Mouse (Mus musculus) thymus, adult 2 months (tissue): ENCODE results near the gene Sned1. TPM values are rescaled to one million over a fixed set of nuclear protein-coding genes. Genes with fewer than 3 reads are reported as not detected.

Experiments used
- DNase-seq: peaks from one replicate; pipeline ENCODE4 v3.0.0; 2021
- H3K27ac ChIP-seq: fragments of 200-500 bp; 2 replicates; pipeline ENCODE4 v1.5.1; 2012; ENCODE audit warnings: low read length, control low read depth; ENCODE audit not compliant: control insufficient read depth, insufficient read depth
- H3K27me3 ChIP-seq: fragments of 200-500 bp; 2 replicates; pipeline ENCODE4 v1.6.1; 2012; ENCODE audit warnings: mild to moderate bottlenecking, low read length, moderate library complexity, mixed read lengths; ENCODE audit not compliant: control insufficient read depth, insufficient read depth
- H3K36me3 ChIP-seq: fragments of 200-500 bp; 2 replicates; pipeline ENCODE4 v1.6.1; 2012; ENCODE audit warnings: mild to moderate bottlenecking, low read length, moderate library complexity; ENCODE audit not compliant: control insufficient read depth, insufficient read depth
- H3K4me1 ChIP-seq: fragments of 200-500 bp; replicated peaks from 2 replicates; pipeline ENCODE4 v1.6.1; 2012; ENCODE audit warnings: low read length; ENCODE audit not compliant: control insufficient read depth, insufficient read depth
- H3K4me3 ChIP-seq: fragments of 200-500 bp; 2 replicates; pipeline ENCODE4 v1.5.1; 2012; ENCODE audit warnings: mild to moderate bottlenecking, low read length, control low read depth, moderate library complexity; ENCODE audit not compliant: control insufficient read depth, insufficient read depth
- CTCF ChIP-seq: fragments of 200-500 bp; IDR thresholded peaks from 2 replicates; pipeline ENCODE4 v1.5.1; 2012; ENCODE audit warnings: mild to moderate bottlenecking, control low read depth, low read length, moderate library complexity, borderline replicate concordance; ENCODE audit not compliant: control insufficient read depth, poor library complexity, insufficient read depth; ENCODE audit errors: extremely low read depth
- POLR2A ChIP-seq: fragments of 200-500 bp; IDR thresholded peaks from 2 replicates; pipeline ENCODE4 v1.6.1; 2012; ENCODE audit warnings: mild to moderate bottlenecking, low read length, control low read depth, moderate library complexity; ENCODE audit not compliant: control insufficient read depth, poor library complexity, insufficient read depth; ENCODE audit errors: extremely low read depth
- WGBS: fragments of 180-500 bp; shearing (Covaris S2); methylation state at CpG from one replicate; pipeline ENCODE4 v1.1.7; 2018; 5-methylcytosine and 5-hydroxymethylcytosine counted together
- polyA plus RNA-seq: library from polyadenylated mRNA; depleted of rRNA; stranded (reverse); fragments of >200 nt; gene quantifications from 2 replicates; pipeline ENCODE4 v1.2.3, GENCODE M21; 2012

Gene Sned1
- polyA plus RNA-seq, 1 experiment, result 3.8 TPM

DNA sequence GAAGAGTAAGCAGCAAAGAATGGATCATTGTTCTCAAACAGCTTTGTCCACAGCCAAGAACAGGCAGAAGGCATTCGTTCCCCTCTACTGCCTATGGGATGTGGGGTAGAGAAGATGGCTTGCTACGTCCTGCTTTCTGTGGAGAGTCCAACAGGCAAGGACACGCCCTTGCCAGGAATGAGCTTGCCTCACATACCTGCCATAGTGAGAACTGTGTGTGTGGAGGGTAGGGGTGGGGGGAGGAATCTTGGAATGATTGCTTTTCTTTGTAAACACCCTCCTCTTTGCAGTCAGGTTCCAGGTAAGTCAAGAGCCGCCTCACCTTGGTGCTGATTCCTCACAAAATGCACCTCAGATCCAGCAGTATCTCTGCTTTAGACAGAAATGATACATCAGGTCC is 64.2 kb downstream of the Sned1 start:
- WGBS, result 90% methylated on average over 4 of the region's 4 CpGs
- DNase-seq, result no peak
- Histone ChIP-seq H3K36me3 (no peaks in the 10 kb centered on the region), H3K27me3 (no peaks in the 10 kb centered on the region), H3K4me3 (no peak overlapping the region), H3K4me1 (peaks cover under 1% of the 10 kb centered on the region; the same call in 1 of the 2 replicates), H3K27ac (no peak overlapping the region)
- no peak for TF ChIP-seq CTCF
- TF ChIP-seq POLR2A, result no peak

DNA sequence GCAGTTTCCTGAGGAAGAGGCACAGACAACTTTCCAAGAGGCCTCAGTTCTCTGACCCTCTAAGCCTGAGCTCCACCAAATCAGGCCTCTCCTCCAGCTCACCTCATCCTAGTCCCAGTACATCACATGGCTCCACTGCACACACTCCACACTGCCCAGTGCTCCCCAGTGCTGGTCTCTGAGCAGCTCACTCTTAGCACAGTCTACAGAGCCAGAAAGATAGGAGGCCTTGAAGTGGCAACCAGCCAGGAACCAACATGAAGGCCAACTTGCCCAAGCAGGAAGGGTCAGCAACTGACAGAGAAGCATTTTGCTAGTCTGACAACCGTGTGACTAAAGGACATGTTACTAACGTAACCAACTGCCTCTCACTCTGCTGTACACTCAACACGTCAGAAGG is 64.9 kb downstream of the Sned1 start:
- Histone ChIP-seq H3K27ac (no peak overlapping the region), H3K4me3 (no peak overlapping the region), H3K4me1 (peaks cover 4% of the 10 kb centered on the region; the same call in 1 of the 2 replicates), H3K27me3 (no peaks in the 10 kb centered on the region), H3K36me3 (no peaks in the 10 kb centered on the region)
- WGBS, result 89% methylated on average over 3 of the region's 3 CpGs
- TF ChIP-seq CTCF, result no peak
- no peak for TF ChIP-seq POLR2A
- DNase-seq, result no peak

- peak; percentile 76 for DNase-seq
- Histone ChIP-seq H3K4me1 (peaks cover 4% of the 10 kb centered on the region; the same call in 1 of the 2 replicates), H3K36me3 (no peaks in the 10 kb centered on the region), H3K4me3 (peak within 1 kb of the TSS; percentile 99), H3K27me3 (no peaks in the 10 kb centered on the region), H3K27ac (no peak within 1 kb of the TSS)
- WGBS, result 5% methylated on average over 36 of the region's 36 CpGs
- TF ChIP-seq POLR2A (0 out of 2 replicates have a peak, but pooled peaks have one; percentile 41), CTCF (no peak)
Observed at GRCm38 (mm10) chr1:93305581-93306337, 70.1 kb downstream of the Sned1 start, which contains the start of gene Mterf4. Gene Mterf4, minus strand, starts transcription at chr1:93305915.

- no peak for TF ChIP-seq CTCF
- TF ChIP-seq POLR2A, result no peak
- no peak for DNase-seq
- WGBS, result 95% methylated on average over 6 of the region's 6 CpGs
- Histone ChIP-seq H3K36me3 (no peaks in the 10 kb centered on the region; the same call in 1 of the 2 replicates), H3K4me1 (no peaks in the 10 kb centered on the region), H3K27ac (no peak overlapping the region), H3K4me3 (no peak overlapping the region), H3K27me3 (no peaks in the 10 kb centered on the region)
Observed at GRCm38 (mm10) chr1:93323973-93324372, 88.3 kb downstream of the Sned1 start.

GRCm38 (mm10) chr1:93326446-93326845 is 90.8 kb downstream of the Sned1 start:
- TF ChIP-seq CTCF, result no peak
- TF ChIP-seq POLR2A, result no peak
- WGBS, result 92% methylated on average over 3 of the region's 3 CpGs
- H3K36me3 ChIP-seq, result no peaks in the 10 kb centered on the region; the same call in 1 of the 2 replicates

GRCm38 (mm10) chr1:93334621-93335020 is 99.0 kb downstream of the Sned1 start:
- WGBS, result 89% methylated on average over 2 of the region's 2 CpGs
- TF ChIP-seq POLR2A (no peak), CTCF (no peak)
- no peak overlapping the region for H3K4me3 ChIP-seq

More at GRCm38 (mm10) chr1:93326446-93326845, 90.8 kb downstream of the Sned1 start:
- DNase-seq, result no peak
- no peaks in the 10 kb centered on the region for H3K27me3 ChIP-seq
- H3K4me1 ChIP-seq, result no peaks in the 10 kb centered on the region
- H3K27ac ChIP-seq, result no peak overlapping the region
- H3K4me3 ChIP-seq, result no peak overlapping the region

More at GRCm38 (mm10) chr1:93334621-93335020, 99.0 kb downstream of the Sned1 start:
- Histone ChIP-seq H3K27me3 (no peaks in the 10 kb centered on the region), H3K27ac (no peak overlapping the region), H3K36me3 (no peaks in the 10 kb centered on the region), H3K4me1 (no peaks in the 10 kb centered on the region)
- no peak for DNase-seq
